Mouse (Mus musculus): Measurements from ENCODE around the gene Repin1. TPM values are rescaled to one million over a fixed set of nuclear protein-coding genes. Genes with fewer than 3 reads are reported as not detected.
A peak's percentile ranks its signal among the peaks of the same experiment; 100 is the strongest.

Repin1 gene
- polyA plus RNA-seq, 1 experiment, result 34.2 TPM

DNA sequence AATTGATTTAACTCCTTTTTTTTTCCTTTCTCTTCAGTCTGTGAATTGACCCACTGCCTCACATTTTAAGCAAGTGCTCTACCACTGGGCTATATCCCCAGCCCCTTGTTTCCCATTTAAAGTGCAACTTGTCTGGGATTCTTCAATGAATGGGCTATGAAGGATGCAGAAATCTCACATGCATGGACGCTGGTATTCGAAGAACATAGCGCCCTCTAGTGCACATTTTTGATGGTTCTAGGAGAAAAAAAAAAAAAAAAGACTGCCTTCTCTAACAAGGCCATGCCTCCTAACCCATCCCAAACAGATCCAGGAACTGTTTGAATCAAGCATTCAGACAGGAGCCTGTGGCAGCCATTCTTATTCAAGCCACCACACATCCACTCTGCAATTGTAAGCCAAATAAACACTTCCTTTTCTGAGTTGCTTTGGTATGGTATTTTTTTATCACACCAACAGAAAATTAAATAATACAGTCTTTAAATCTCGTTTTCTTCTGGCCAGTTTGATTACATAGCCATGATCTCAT lies 49.1 kb downstream of the Repin1 start:
- no peaks in the 10 kb centered on the region for H3K4me1 ChIP-seq (ENCODE audit: control insufficient read depth, insufficient read depth, low read length)
- 19% methylated on average over 4 of the region's 4 CpGs for WGBS
- H3K4me3 ChIP-seq (replicated peaks; ENCODE audit: extremely low read depth, low read depth, low read length), result no peak overlapping the region
- TF ChIP-seq POLR2A (IDR thresholded peaks at IDR 0.05; ENCODE audit: borderline replicate concordance, extremely low read depth, low read depth, low read length) (no peak), CTCF (IDR thresholded peaks at IDR 0.05; ENCODE audit: insufficient read depth, low read length) (peak; percentile 27; the same call in 1 of the 2 replicates)
- DNase-seq, result no peak

- Histone ChIP-seq H3K4me1 (ENCODE audit: control insufficient read depth, insufficient read depth, low read length) (no peaks in the 10 kb centered on the region), H3K4me3 (replicated peaks; ENCODE audit: extremely low read depth, low read depth, low read length) (no peak overlapping the region)
- WGBS, result 6% methylated on average over 12 of the region's 12 CpGs
- peak; percentile 66 for DNase-seq
- peak; percentile 92 for TF ChIP-seq CTCF (IDR thresholded peaks at IDR 0.05; ENCODE audit: insufficient read depth, low read length)
- no peak for TF ChIP-seq POLR2A (IDR thresholded peaks at IDR 0.05; ENCODE audit: borderline replicate concordance, extremely low read depth, low read depth, low read length)
These were observed 52.1 kb downstream of the Repin1 start for GRCm38 (mm10) chr6:48645660-48646308.

DNA sequence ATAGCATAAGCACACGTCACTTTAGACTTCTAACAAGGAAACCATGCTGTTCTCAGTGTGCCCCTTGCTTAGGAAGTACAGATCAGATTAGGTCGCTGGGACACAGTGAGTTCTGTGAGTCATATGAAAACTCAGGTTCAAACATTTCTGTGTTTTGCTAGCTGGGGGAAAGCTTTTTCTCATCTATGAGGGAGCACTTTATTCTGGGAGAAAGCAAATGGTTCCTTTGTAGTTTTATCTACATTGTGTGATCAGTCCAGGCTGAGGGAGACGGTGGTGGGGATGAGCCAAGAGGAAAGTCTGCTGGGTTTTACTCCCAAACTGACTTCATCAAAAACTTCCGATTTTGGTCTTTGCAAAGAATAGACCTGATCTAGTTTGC lies 52.6 kb downstream of the Repin1 start:
- TF ChIP-seq CTCF (IDR thresholded peaks at IDR 0.05; ENCODE audit: insufficient read depth, low read length) (no peak), POLR2A (IDR thresholded peaks at IDR 0.05; ENCODE audit: borderline replicate concordance, extremely low read depth, low read depth, low read length) (no peak)
- DNase-seq, result no peak
- Histone ChIP-seq H3K4me3 (replicated peaks; ENCODE audit: extremely low read depth, low read depth, low read length) (no peak overlapping the region), H3K4me1 (ENCODE audit: control insufficient read depth, insufficient read depth, low read length) (no peaks in the 10 kb centered on the region)
- 78% methylated on average over 4 of the region's 4 CpGs for WGBS

GRCm38 (mm10) chr6:48646995-48647394 lies 53.3 kb downstream of the Repin1 start, which contains the start of gene Gimap8:
TSS of gene Gimap8 (plus strand) at chr6:48647234.
- peak; percentile 34 for DNase-seq
- TF ChIP-seq POLR2A (IDR thresholded peaks at IDR 0.05; ENCODE audit: borderline replicate concordance, extremely low read depth, low read depth, low read length), result peak; percentile 23; the same call in 1 of the 2 replicates
- peak; percentile 80 for TF ChIP-seq CTCF (IDR thresholded peaks at IDR 0.05; ENCODE audit: insufficient read depth, low read length)
- no peaks in the 10 kb centered on the region for H3K4me1 ChIP-seq (ENCODE audit: control insufficient read depth, insufficient read depth, low read length)
- H3K4me3 ChIP-seq (replicated peaks; ENCODE audit: extremely low read depth, low read depth, low read length), result peak within 1 kb of the TSS; percentile 75
- WGBS, result 15% methylated on average over 3 of the region's 3 CpGs

DNA sequence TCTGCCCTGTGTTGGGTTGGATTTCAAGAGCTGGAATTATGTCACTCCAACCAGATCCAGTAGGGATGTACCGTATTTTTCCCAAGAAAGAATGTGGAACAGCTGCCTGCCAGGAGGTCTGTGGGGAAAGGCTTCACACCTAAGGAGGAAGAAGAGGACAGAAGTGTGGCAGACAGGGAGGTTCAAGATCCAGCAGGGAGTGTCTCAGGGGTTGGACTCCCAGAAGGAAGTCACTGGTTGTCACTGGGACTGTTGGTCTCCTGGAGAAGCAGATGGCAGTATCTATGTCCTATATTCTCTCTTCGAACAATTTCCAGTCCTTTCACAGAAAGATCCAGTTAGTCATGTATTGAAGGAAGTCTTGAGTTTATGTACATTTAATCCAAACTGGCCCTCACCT lies 53.9 kb downstream of the Repin1 start:
- 60% methylated on average over 2 of the region's 2 CpGs for WGBS
- Histone ChIP-seq H3K4me3 (replicated peaks; ENCODE audit: extremely low read depth, low read depth, low read length) (peak overlapping the region; percentile 75), H3K4me1 (ENCODE audit: control insufficient read depth, insufficient read depth, low read length) (no peaks in the 10 kb centered on the region)
- no peak for TF ChIP-seq POLR2A (IDR thresholded peaks at IDR 0.05; ENCODE audit: borderline replicate concordance, extremely low read depth, low read depth, low read length)
- no peak for TF ChIP-seq CTCF (IDR thresholded peaks at IDR 0.05; ENCODE audit: insufficient read depth, low read length)
- DNase-seq, result no peak

Other genes starting within 250 kb of the Repin1 start
- gene Krba1, start 198.3 kb upstream of the Repin1 start, polyA plus RNA-seq (2012; rRNA removed), result 15.5 and 20.8 TPM in 2 replicates
- gene Zfp467, start 148.1 kb upstream of the Repin1 start, polyA plus RNA-seq (2012; rRNA removed), result 42.1 and 51.4 TPM in 2 replicates
- gene Sspo, start 145.7 kb upstream of the Repin1 start, polyA plus RNA-seq (2012; rRNA removed), result 3.2 and 3.4 TPM in 2 replicates
- 29.9 and 35.5 TPM in 2 replicates for gene Atp6v0e2, start 56.3 kb upstream of the Repin1 start, polyA plus RNA-seq (2012; rRNA removed)
- gene Lrrc61, start 39.1 kb upstream of the Repin1 start, polyA plus RNA-seq (2012; rRNA removed), result 16.8 and 19.8 TPM in 2 replicates
- gene Rarres2, start 21.1 kb upstream of the Repin1 start, polyA plus RNA-seq (2012; rRNA removed), result 179 and 229 TPM in 2 replicates
- gene Gm45021, start 4.3 kb upstream of the Repin1 start, polyA plus RNA-seq (2012; rRNA removed), result not detected in 2 replicates
- not detected in 2 replicates for gene Gm44965, start 58 bp downstream of the Repin1 start, polyA plus RNA-seq (2012; rRNA removed)
- gene Zfp775, start 8.2 kb downstream of the Repin1 start, polyA plus RNA-seq (2012; rRNA removed), result 6.7 and 7.2 TPM in 2 replicates
- 0.98 and 1.3 TPM in 2 replicates for gene AI854703, start 32.9 kb downstream of the Repin1 start, polyA plus RNA-seq (2012; rRNA removed)
- 11.4 and 15.2 TPM in 2 replicates for gene Gimap8, start 53.4 kb downstream of the Repin1 start, polyA plus RNA-seq (2012; rRNA removed)
- 2.8 and 5.2 TPM in 2 replicates for gene Gimap9, start 82.2 kb downstream of the Repin1 start, polyA plus RNA-seq (2012; rRNA removed)
- gene Gimap4, start 90.7 kb downstream of the Repin1 start, polyA plus RNA-seq (2012; rRNA removed), result 40.8 and 58.9 TPM in 2 replicates
- gene Gimap6, start 114.3 kb downstream of the Repin1 start, polyA plus RNA-seq (2012; rRNA removed), result 23.5 and 40.1 TPM in 2 replicates
- gene Gm28053, start 124.7 kb downstream of the Repin1 start, polyA plus RNA-seq (2012; rRNA removed), result 1.8 TPM in 1 of 2 replicates, not detected in the other
- 0.72 and 1.2 TPM in 2 replicates for gene Gimap7, start 124.7 kb downstream of the Repin1 start, polyA plus RNA-seq (2012; rRNA removed)
- gene Gimap1, start 145.2 kb downstream of the Repin1 start, polyA plus RNA-seq (2012; rRNA removed), result 29.9 and 35.2 TPM in 2 replicates
- 28.6 and 32.8 TPM in 2 replicates for gene Gimap5, start 152.3 kb downstream of the Repin1 start, polyA plus RNA-seq (2012; rRNA removed)
- gene Gimap3, start 177.0 kb downstream of the Repin1 start, polyA plus RNA-seq (2012; rRNA removed), result 12.5 and 15.4 TPM in 2 replicates
- gene Tmem176a, start 247.0 kb downstream of the Repin1 start, polyA plus RNA-seq (2012; rRNA removed), result 254 and 269 TPM in 2 replicates
- gene Tmem176b, start 247.6 kb downstream of the Repin1 start, polyA plus RNA-seq (2012; rRNA removed), result 521 and 609 TPM in 2 replicates

Data from lung, adult 2 months (tissue).